Mouse (Mus musculus) liver, adult 2 months (tissue): ENCODE measurements around the gene Macf1. TPM values are rescaled to one million over a fixed set of nuclear protein-coding genes. Genes with fewer than 3 reads are reported as not detected.

Experiments
- DNase-seq: peaks from one replicate; pipeline ENCODE4 v3.0.0-alpha.2; 2011; ENCODE audit warnings: low read depth, low spot score; ENCODE audit errors: extremely low read depth
- H3K27ac ChIP-seq: fragments of 200-500 bp; replicated peaks from 2 replicates; pipeline ENCODE4 v1.5.1; 2012; ENCODE audit warnings: low read depth, mild to moderate bottlenecking, control low read depth, inconsistent platforms, low read length; ENCODE audit not compliant: insufficient read depth
- H3K27me3 ChIP-seq: fragments of 200-500 bp; 2 replicates; pipeline ENCODE4 v1.6.1; 2012; ENCODE audit warnings: mild to moderate bottlenecking, moderate library complexity, low read length, inconsistent platforms; ENCODE audit not compliant: control insufficient read depth, insufficient read depth
- H3K36me3 ChIP-seq: fragments of 200-500 bp; 2 replicates; pipeline ENCODE4 v1.6.1; 2012; ENCODE audit warnings: low read length, inconsistent platforms; ENCODE audit not compliant: control insufficient read depth, insufficient read depth
- H3K4me1 ChIP-seq: fragments of 200-500 bp; 2 replicates; pipeline ENCODE4 v1.6.1; 2011; ENCODE audit warnings: low read length; ENCODE audit not compliant: control insufficient read depth, insufficient read depth
- H3K4me3 ChIP-seq: fragments of 200-500 bp; 2 replicates; pipeline ENCODE4 v1.5.1; 2011; ENCODE audit warnings: low read depth, mild to moderate bottlenecking, control low read depth, low read length, moderate library complexity; ENCODE audit not compliant: insufficient read depth
- H3K79me2 ChIP-seq: fragments of 200-500 bp; 2 replicates; pipeline ENCODE4 v1.6.1; 2012; ENCODE audit warnings: inconsistent platforms, mild to moderate bottlenecking, low read length, moderate library complexity; ENCODE audit not compliant: control insufficient read depth, insufficient read depth
- H3K9ac ChIP-seq: fragments of 200-500 bp; 2 replicates; pipeline ENCODE4 v1.6.1; 2012; ENCODE audit warnings: low read depth, mild to moderate bottlenecking, control low read depth, inconsistent platforms, low read length
- CTCF ChIP-seq: fragments of 200-500 bp; IDR thresholded peaks from 2 replicates; pipeline ENCODE4 v1.5.1; 2011; ENCODE audit warnings: low read depth, low read length, control low read depth
- POLR2A ChIP-seq: fragments of 200-500 bp; IDR thresholded peaks from 2 replicates; pipeline ENCODE4 v1.6.1; 2011; ENCODE audit warnings: low read length, control low read depth; ENCODE audit not compliant: insufficient read depth; ENCODE audit errors: extremely low read depth
- WGBS: fragments of 180-500 bp; shearing (Covaris S2); methylation state at CpG from one replicate; pipeline ENCODE4 v1.1.7; 2018; 5-methylcytosine and 5-hydroxymethylcytosine counted together
- polyA plus RNA-seq: library from polyadenylated mRNA; depleted of rRNA; stranded (reverse); fragments of >200 nt; gene quantifications from 2 replicates; pipeline ENCODE4 v1.2.3, GENCODE M21; 2012
- total RNA-seq: library from RNA; depleted of rRNA; stranded (reverse); fragments of >200 nt; gene quantifications from 2 replicates; pipeline ENCODE4 v1.2.3, GENCODE M21; 2014

The Macf1 gene
- total and polyA plus RNA-seq, 2 experiments = 16.6 to 70.7 TPM

DNA sequence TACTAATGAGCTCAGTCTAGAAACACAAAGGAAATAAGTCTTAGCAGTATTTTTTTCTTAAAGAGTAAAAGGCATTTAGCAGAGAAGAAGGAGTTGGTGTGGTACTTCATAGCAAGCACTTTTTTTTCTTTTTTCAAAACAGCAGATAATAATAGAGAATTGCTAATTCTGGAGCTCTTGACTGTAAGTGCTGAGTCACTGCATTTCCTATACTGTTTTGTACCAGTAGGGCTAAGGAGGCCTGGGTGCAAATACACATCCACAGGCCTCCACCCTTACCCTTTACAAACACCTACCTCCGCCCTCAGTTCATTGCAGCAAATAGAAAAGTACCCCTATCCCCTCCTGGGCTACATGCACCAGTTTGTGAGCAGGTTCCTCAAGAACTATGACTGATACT lies 17.6 kb downstream of the Macf1 start:
- TF ChIP-seq CTCF (no peak), POLR2A (no peak)
- no peak for DNase-seq
- peaks cover 9% of the 10 kb centered on the region for H3K79me2 ChIP-seq
- no peak overlapping the region for H3K9ac ChIP-seq
- H3K36me3 ChIP-seq = no peaks in the 10 kb centered on the region
- WGBS = 100% methylated on average over 1 of the region's 1 CpGs
- no peaks in the 10 kb centered on the region for H3K27me3 ChIP-seq
- H3K4me1 ChIP-seq = peaks cover 8% of the 10 kb centered on the region
- H3K27ac ChIP-seq = no peak overlapping the region
- H3K4me3 ChIP-seq = no peak overlapping the region

DNA sequence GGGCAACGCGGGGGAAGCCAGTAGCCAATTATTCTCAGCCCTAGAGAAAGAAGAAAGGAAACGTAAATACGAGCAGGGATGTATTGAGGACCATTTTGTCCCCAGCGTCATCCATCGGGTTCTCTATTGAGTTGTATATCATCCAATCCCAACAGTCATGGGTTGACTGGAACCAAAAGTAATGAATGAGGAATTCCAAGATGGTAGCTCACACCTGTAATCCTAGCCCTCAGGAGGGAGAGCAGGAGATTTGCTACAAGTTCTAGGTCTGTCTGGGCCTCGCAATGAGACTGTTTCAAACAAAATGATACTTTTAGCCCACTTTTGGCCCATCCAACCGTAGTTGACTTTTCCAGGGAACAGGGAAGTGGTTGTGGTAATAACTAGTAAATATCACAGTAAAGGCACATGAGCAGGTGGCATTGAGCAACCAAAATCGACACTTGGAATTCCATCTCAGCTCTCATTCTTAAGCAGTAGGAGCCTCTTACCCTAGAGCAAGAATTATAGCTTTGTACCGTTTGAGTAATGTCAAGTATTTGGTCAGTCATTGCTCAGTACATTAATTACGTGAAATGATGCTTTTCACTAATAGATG lies 18.4 kb downstream of the Macf1 start:
- peaks cover 10% of the 10 kb centered on the region for H3K4me1 ChIP-seq

DNA sequence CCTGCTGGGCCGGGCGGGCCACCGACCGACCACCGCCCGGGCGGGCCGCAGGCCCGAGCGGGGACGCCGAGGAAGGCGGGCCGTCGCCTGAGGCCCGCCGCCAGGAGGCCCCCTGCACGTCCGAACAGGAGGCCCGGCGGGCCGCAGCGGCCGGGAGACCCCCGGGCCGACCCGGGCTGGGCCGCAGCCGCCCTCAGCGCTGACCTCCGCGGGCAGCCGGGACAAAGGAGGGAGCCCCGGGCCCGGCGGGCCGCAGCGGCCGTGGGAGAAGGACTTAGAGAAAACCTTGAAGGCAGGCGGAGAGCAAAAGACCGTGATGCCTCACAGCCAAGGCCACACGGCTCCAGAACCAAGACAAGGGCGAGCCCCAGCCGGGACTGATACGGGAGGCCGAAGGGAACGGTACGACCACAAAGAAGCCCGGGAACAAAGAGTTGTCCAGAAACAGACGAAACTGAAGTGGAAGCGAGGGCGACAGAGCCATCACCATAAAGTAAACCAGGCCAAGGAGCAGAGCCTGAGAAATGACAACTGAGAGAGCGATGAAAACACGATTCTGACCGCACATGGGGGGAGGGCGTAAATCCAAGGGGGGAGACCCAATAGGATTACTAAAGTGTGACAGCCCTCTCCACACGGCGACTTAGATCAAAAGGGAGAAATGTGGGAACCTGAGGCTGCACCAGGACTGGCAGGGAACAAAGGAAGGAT lies 19.1 kb downstream of the Macf1 start:
- 4% methylated on average over 56 of the region's 58 CpGs for WGBS
- TF ChIP-seq POLR2A = no peak
- TF ChIP-seq CTCF = no peak
- Histone ChIP-seq H3K27ac (peak overlapping the region; percentile 51), H3K27me3 (no peaks in the 10 kb centered on the region), H3K4me1 (peaks cover 10% of the 10 kb centered on the region), H3K9ac (peak overlapping the region; percentile 100), H3K4me3 (peak overlapping the region; percentile 95), H3K79me2 (peaks cover 13% of the 10 kb centered on the region), H3K36me3 (no peaks in the 10 kb centered on the region)
- DNase-seq = no peak

More for the DNA sequence above, 18.4 kb downstream of the Macf1 start:
- peaks cover 13% of the 10 kb centered on the region for H3K79me2 ChIP-seq
- no peak for DNase-seq
- H3K4me3 ChIP-seq = no peak overlapping the region
- no peak for TF ChIP-seq CTCF
- no peak for TF ChIP-seq POLR2A
- no peaks in the 10 kb centered on the region for H3K36me3 ChIP-seq
- H3K27ac ChIP-seq = no peak overlapping the region
- no peaks in the 10 kb centered on the region for H3K27me3 ChIP-seq
- WGBS = 71% methylated on average over 11 of the region's 11 CpGs
- H3K9ac ChIP-seq = no peak overlapping the region

DNA sequence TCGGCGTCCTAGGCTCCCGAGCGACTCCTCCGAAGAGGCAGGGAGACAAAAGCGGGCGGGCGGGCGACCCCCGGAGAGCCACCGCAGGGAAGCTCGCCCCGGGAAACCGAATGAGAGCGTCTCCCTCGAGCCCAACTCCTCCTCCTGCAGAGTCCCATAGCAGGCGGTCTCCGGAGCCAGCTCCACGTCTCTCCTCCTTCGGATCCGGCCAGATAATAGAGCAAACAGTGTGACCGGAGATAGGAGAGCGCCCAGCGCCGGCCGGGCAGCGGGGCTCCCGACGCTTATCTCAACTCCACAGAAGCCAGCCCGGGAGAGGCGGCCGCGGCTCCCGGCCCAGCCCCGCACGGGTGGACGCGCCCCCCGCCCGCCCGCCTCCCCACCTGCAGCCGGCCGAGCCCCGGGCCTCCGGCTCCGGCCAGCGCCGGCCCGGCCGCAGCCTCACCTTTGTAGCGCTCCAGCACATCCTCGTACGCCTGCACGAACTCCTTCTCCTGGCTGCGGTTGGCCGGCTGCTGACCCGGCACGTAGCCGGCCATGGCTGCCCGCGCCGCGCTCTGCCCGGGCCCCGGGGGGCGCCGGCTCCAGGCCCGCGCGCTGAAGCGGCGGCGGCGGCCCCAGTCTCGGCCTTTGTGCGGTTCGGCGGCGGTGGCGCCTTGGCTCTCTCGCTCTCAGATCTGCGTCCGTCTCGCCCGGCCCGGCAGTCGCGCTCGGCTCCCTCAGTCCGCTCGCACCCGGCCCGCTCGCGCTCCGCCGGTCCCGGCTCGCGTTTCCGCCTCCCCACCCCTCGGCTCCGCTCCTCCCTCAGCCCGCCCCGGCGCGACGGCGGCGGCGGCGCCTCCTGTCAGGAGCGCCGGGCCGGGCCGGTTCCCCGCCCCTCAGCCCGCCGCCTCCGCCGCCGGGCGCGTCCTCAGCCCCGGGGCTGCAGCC lies 19.9 kb downstream of the Macf1 start:
- DNase-seq = peak; percentile 55
- H3K9ac ChIP-seq = peak overlapping the region; percentile 100
- peaks cover 10% of the 10 kb centered on the region for H3K4me1 ChIP-seq
- H3K27me3 ChIP-seq = no peaks in the 10 kb centered on the region
- H3K79me2 ChIP-seq = peaks cover 15% of the 10 kb centered on the region
- no peaks in the 10 kb centered on the region for H3K36me3 ChIP-seq
- 0 out of 2 replicates have a peak, but pooled peaks have one; percentile 0 for TF ChIP-seq CTCF
- peak; percentile 75 for TF ChIP-seq POLR2A
- H3K27ac ChIP-seq = peak overlapping the region; percentile 82
- H3K4me3 ChIP-seq = peak overlapping the region; percentile 95
- 2% methylated on average over 115 of the region's 125 CpGs for WGBS

DNA sequence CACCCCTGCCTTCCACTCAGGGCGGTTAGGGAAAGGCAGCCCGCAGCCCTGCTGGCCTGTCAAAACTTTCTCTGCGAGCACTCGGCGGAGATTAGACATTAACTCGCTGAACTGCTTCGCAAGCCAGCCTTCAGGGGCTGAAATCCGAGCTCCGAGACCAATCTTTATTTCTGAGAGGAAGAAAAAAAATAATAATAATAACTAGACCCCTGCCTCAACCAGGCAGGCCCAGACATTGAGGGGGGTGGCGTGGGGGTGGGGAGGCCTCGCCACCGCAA lies 20.5 kb downstream of the Macf1 start:
- Histone ChIP-seq H3K36me3 (no peaks in the 10 kb centered on the region), H3K4me3 (peak overlapping the region; percentile 95), H3K27ac (peak overlapping the region; percentile 36), H3K79me2 (peaks cover 21% of the 10 kb centered on the region), H3K9ac (peak overlapping the region; percentile 100), H3K4me1 (peaks cover 10% of the 10 kb centered on the region), H3K27me3 (no peaks in the 10 kb centered on the region)
- 2% methylated on average over 12 of the region's 12 CpGs for WGBS
- peak; percentile 60 for DNase-seq
- TF ChIP-seq CTCF (no peak), POLR2A (no peak)
